In the genomic region with DNA sequence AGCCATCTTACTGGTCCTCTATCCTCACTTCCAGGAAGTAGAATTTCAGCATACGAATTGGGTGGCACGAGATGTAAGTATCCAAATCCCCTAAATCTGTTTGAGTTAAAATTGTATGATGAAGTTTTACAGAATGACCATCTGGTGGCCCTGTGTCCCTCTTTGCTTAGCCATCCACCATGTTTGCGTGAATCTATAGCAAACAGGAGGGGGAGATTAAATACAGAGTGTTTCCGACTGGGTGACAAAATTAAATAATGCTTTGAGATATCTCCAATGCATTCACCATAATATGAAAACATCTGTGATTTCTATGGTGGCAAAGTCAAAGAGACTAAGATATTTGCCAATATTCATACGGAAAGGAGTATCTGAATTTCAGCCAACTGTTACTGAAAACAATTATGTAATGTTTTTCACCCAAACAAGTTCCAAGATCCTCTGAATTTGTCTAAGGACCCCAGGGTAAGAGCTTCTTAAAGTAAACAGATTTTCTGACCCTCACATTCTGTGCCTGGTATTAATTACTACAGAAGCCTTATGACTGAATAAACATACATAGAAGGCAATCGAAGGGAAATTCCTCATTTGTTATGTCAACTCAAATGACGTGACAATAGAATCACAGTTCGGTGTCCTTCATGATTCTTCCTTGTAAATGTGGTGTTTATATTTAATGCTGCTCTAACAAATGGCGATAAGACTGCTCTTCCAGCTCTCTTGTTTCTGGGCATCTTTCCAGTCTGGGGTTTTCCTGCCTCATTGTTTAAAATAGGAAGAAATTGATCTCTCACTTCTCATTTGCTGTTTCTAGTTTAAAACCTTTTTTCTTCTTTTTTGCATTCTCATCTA, we compare ENCODE assay signal across 19 mouse cellular contexts. TPM values are rescaled to one million over a fixed set of nuclear protein-coding genes. Genes with fewer than 3 reads are reported as not detected.
DNase-seq lines count a peak whose midpoint lies in the region; ATAC-seq and TF ChIP-seq lines count a peak whose summit lies in the region.
"Had no signal": no experiment of that assay in that cellular context is flagged by ENCODE, and none has a peak within 500 bp of the region (broad histone marks: within the 10 kb centered on the region; RNA-seq: fewer than 3 reads in every experiment).

No protein-coding gene starts in this region.

- H3K4me3 ChIP-seq in forebrain, embryonic 14.5 days (ENCODE audit: low read depth, low read length), result no peak overlapping the region
- no peak overlapping the region for H3K4me3 ChIP-seq in forebrain, embryonic 12.5 days (replicated peaks)
- no peak overlapping the region for H3K4me3 ChIP-seq in intestine, embryonic 15.5 days (replicated peaks)
- no peak overlapping the region for H3K4me3 ChIP-seq in intestine, postnatal 0 days (ENCODE audit: low read depth, low read length)
- H3K4me3 ChIP-seq in stomach, embryonic 15.5 days (replicated peaks), result no peak overlapping the region
- no peak overlapping the region for H3K4me3 ChIP-seq in stomach, postnatal 0 days (ENCODE audit: low read depth, low read length)
- H3K4me3 ChIP-seq: heart, embryonic 13.5 days; hindbrain, embryonic 12.5 days; limb, embryonic 10.5 days; neural tube, embryonic 12.5 days had no signal

- H3K9me3 ChIP-seq in forebrain, embryonic 14.5 days (replicated peaks; ENCODE audit: control insufficient read depth, low read length), result no peaks in the 10 kb centered on the region
- H3K9me3 ChIP-seq in forebrain, embryonic 12.5 days, result no peaks in the 10 kb centered on the region
- H3K9me3 ChIP-seq in intestine, embryonic 15.5 days, result no peaks in the 10 kb centered on the region
- no peaks in the 10 kb centered on the region for H3K9me3 ChIP-seq in intestine, postnatal 0 days (ENCODE audit: control insufficient read depth)
- no peaks in the 10 kb centered on the region for H3K9me3 ChIP-seq in stomach, embryonic 15.5 days
- H3K9me3 ChIP-seq in stomach, postnatal 0 days (ENCODE audit: control insufficient read depth, low read length), result no peaks in the 10 kb centered on the region
- H3K9me3 ChIP-seq: heart, embryonic 13.5 days; hindbrain, embryonic 12.5 days; limb, embryonic 10.5 days; neural tube, embryonic 12.5 days had no signal

- no peak for TF ChIP-seq CTCF in intestine, postnatal 0 days (IDR thresholded peaks at IDR 0.05; ENCODE audit: low read depth)
- no peak for TF ChIP-seq CTCF in stomach, postnatal 0 days (IDR thresholded peaks at IDR 0.05; ENCODE audit: low read depth)

- 68% methylated on average over 9 of the region's 9 CpGs for WGBS in forebrain, embryonic 14.5 days
- WGBS in forebrain, embryonic 12.5 days, result 83% methylated on average over 9 of the region's 9 CpGs
- WGBS in intestine, embryonic 15.5 days, result 51% methylated on average over 9 of the region's 9 CpGs
- 63% methylated on average over 9 of the region's 9 CpGs for WGBS in intestine, postnatal 0 days
- WGBS in stomach, embryonic 15.5 days, result 42% methylated on average over 9 of the region's 9 CpGs
- 36% methylated on average over 9 of the region's 9 CpGs for WGBS in stomach, postnatal 0 days

- H3K4me1 ChIP-seq in forebrain, embryonic 14.5 days (ENCODE audit: control insufficient read depth, insufficient read depth, low read length), result no peaks in the 10 kb centered on the region
- no peaks in the 10 kb centered on the region for H3K4me1 ChIP-seq in forebrain, embryonic 12.5 days
- no peaks in the 10 kb centered on the region for H3K4me1 ChIP-seq in intestine, embryonic 15.5 days (replicated peaks)
- H3K4me1 ChIP-seq in intestine, postnatal 0 days (replicated peaks; ENCODE audit: control insufficient read depth, insufficient read depth, low read length), result no peaks in the 10 kb centered on the region
- no peaks in the 10 kb centered on the region for H3K4me1 ChIP-seq in stomach, embryonic 15.5 days
- no peaks in the 10 kb centered on the region for H3K4me1 ChIP-seq in stomach, postnatal 0 days (replicated peaks; ENCODE audit: control insufficient read depth, insufficient read depth)
- H3K4me1 ChIP-seq: heart, embryonic 13.5 days; hindbrain, embryonic 12.5 days; limb, embryonic 10.5 days; neural tube, embryonic 12.5 days had no signal

- no peak overlapping the region for H3K4me2 ChIP-seq in forebrain, embryonic 14.5 days (ENCODE audit: low read length)
- no peak overlapping the region for H3K4me2 ChIP-seq in forebrain, embryonic 12.5 days
- no peak overlapping the region for H3K4me2 ChIP-seq in intestine, embryonic 15.5 days (replicated peaks)
- no peak overlapping the region for H3K4me2 ChIP-seq in intestine, postnatal 0 days (replicated peaks; ENCODE audit: low read depth)
- no peak overlapping the region for H3K4me2 ChIP-seq in stomach, embryonic 15.5 days
- H3K4me2 ChIP-seq in stomach, postnatal 0 days (replicated peaks; ENCODE audit: low read depth), result no peak overlapping the region
- H3K4me2 ChIP-seq: heart, embryonic 13.5 days; hindbrain, embryonic 12.5 days; neural tube, embryonic 12.5 days had no signal

- peak; percentile 46 for DNase-seq in forebrain, embryonic 14.5 days (ENCODE audit: low spot score)
- no peak for DNase-seq in stomach, postnatal 0 days (ENCODE audit: low spot score)
- DNase-seq in left cerebral cortex, adult 8-10 months (ENCODE audit: low spot score in 2 of 2), result no peak
- no peak for DNase-seq in right cerebral cortex, adult 18-20 months
- DNase-seq: adrenal gland, postnatal 25 days; cerebellum, postnatal 36 days; gastrocnemius, postnatal 36 days; kidney, postnatal 14 days; thymus, adult 18-20 months had no signal

- peak; percentile 29; the same call in 1 of the 2 replicates for ATAC-seq in forebrain, embryonic 14.5 days
- no peak for ATAC-seq in forebrain, embryonic 12.5 days (ENCODE audit: low FRiP score)
- 0 out of 2 replicates have a peak, but pooled peaks have one; percentile 25 for ATAC-seq in intestine, embryonic 15.5 days
- ATAC-seq in intestine, postnatal 0 days, result no peak
- ATAC-seq in stomach, embryonic 15.5 days (ENCODE audit: insufficient read depth, low FRiP score, low read depth), result no peak
- no peak for ATAC-seq in stomach, postnatal 0 days (ENCODE audit: low FRiP score, low TSS enrichment)
- ATAC-seq: intestine, embryonic 16.5 days had no signal

- no peak overlapping the region for H3K27ac ChIP-seq in forebrain, embryonic 14.5 days (ENCODE audit: low read depth, low read length)
- H3K27ac ChIP-seq in forebrain, embryonic 12.5 days, result no peak overlapping the region
- no peak overlapping the region for H3K27ac ChIP-seq in intestine, embryonic 15.5 days
- no peak overlapping the region for H3K27ac ChIP-seq in intestine, postnatal 0 days (ENCODE audit: low read depth, low read length)
- H3K27ac ChIP-seq in stomach, embryonic 15.5 days, result peak overlapping the region; percentile 21; the same call in 1 of the 2 replicates
- H3K27ac ChIP-seq in stomach, postnatal 0 days (replicated peaks), result no peak overlapping the region
- H3K27ac ChIP-seq: heart, embryonic 13.5 days; hindbrain, embryonic 12.5 days; limb, embryonic 10.5 days; liver, embryonic 14.5 days; neural tube, embryonic 12.5 days had no signal

- no peaks in the 10 kb centered on the region for H3K36me3 ChIP-seq in forebrain, embryonic 14.5 days (ENCODE audit: control insufficient read depth, insufficient read depth, low read length)
- H3K36me3 ChIP-seq in forebrain, embryonic 12.5 days (replicated peaks), result no peaks in the 10 kb centered on the region
- H3K36me3 ChIP-seq in intestine, embryonic 15.5 days, result no peaks in the 10 kb centered on the region
- H3K36me3 ChIP-seq in intestine, postnatal 0 days (ENCODE audit: control insufficient read depth, insufficient read depth), result no peaks in the 10 kb centered on the region
- H3K36me3 ChIP-seq in stomach, embryonic 15.5 days, result no peaks in the 10 kb centered on the region
- H3K36me3 ChIP-seq in stomach, postnatal 0 days (ENCODE audit: control insufficient read depth, insufficient read depth, low read length), result no peaks in the 10 kb centered on the region
- H3K36me3 ChIP-seq: heart, embryonic 13.5 days; hindbrain, embryonic 12.5 days; limb, embryonic 10.5 days; neural tube, embryonic 12.5 days had no signal

- TF ChIP-seq EP300 in stomach, postnatal 0 days (optimal IDR thresholded peaks at IDR 0.05), result no peak

- H3K9ac ChIP-seq in forebrain, embryonic 14.5 days (ENCODE audit: low read length), result no peak overlapping the region
- H3K9ac ChIP-seq in forebrain, embryonic 12.5 days, result no peak overlapping the region
- no peak overlapping the region for H3K9ac ChIP-seq in intestine, embryonic 15.5 days
- no peak overlapping the region for H3K9ac ChIP-seq in intestine, postnatal 0 days (ENCODE audit: low read depth, low read length)
- no peak overlapping the region for H3K9ac ChIP-seq in stomach, embryonic 15.5 days
- no peak overlapping the region for H3K9ac ChIP-seq in stomach, postnatal 0 days (ENCODE audit: low read length)
- H3K9ac ChIP-seq: heart, embryonic 13.5 days; hindbrain, embryonic 12.5 days; liver, embryonic 14.5 days; neural tube, embryonic 12.5 days had no signal

- H3K27me3 ChIP-seq in forebrain, embryonic 14.5 days (replicated peaks; ENCODE audit: control insufficient read depth, insufficient read depth, low read length), result no peaks in the 10 kb centered on the region
- H3K27me3 ChIP-seq in forebrain, embryonic 12.5 days, result no peaks in the 10 kb centered on the region
- no peaks in the 10 kb centered on the region for H3K27me3 ChIP-seq in intestine, embryonic 15.5 days (replicated peaks)
- no peaks in the 10 kb centered on the region for H3K27me3 ChIP-seq in intestine, postnatal 0 days (replicated peaks; ENCODE audit: control insufficient read depth, insufficient read depth, low read length)
- no peaks in the 10 kb centered on the region for H3K27me3 ChIP-seq in stomach, embryonic 15.5 days (replicated peaks)
- no peaks in the 10 kb centered on the region for H3K27me3 ChIP-seq in stomach, postnatal 0 days (ENCODE audit: control insufficient read depth, insufficient read depth, low read length)
- H3K27me3 ChIP-seq: heart, embryonic 13.5 days; hindbrain, embryonic 12.5 days; neural tube, embryonic 12.5 days had no signal

RNA-seq across cellular contexts. Expression of a gene that starts 38.6 kb away (rescaled TPM):
- polyA plus RNA-seq in forebrain, embryonic 14.5 days (2014; fragmentation: Nextera tagmentation; extraction: Ambion mirVana), result 91.1 and 94.1 TPM in 2 replicates
- 61.5 and 65.7 TPM in 2 replicates for polyA plus RNA-seq in forebrain, embryonic 12.5 days (2016; fragmentation: Nextera tagmentation; extraction: Ambion mirVana)
- 101 and 107 TPM in 2 replicates for polyA plus RNA-seq in intestine, embryonic 15.5 days (2015; fragmentation: Nextera tagmentation; extraction: Ambion mirVana)
- 119 and 124 TPM in 2 replicates for polyA plus RNA-seq in intestine, postnatal 0 days (2015; fragmentation: Nextera tagmentation; extraction: Ambion mirVana)
- 79.8 and 81.0 TPM in 2 replicates for polyA plus RNA-seq in stomach, embryonic 15.5 days (2015; fragmentation: Nextera tagmentation; extraction: Ambion mirVana)
- polyA plus RNA-seq in stomach, postnatal 0 days (2015; fragmentation: Nextera tagmentation; extraction: Ambion mirVana), result 64.2 and 65.1 TPM in 2 replicates
- total RNA-seq in left cerebral cortex, adult 8-10 months (2022), result 100 to 1,000 TPM in 2 of 4 experiments, 10 to 100 TPM in 2; 94.4 to 110 (median 102) TPM

RNA-seq across cellular contexts. Expression of a gene that starts 42.6 kb away (rescaled TPM):
- 29.6 and 33.0 TPM in 2 replicates for polyA plus RNA-seq in forebrain, embryonic 14.5 days (2014; fragmentation: Nextera tagmentation; extraction: Ambion mirVana)
- 43.7 and 48.2 TPM in 2 replicates for polyA plus RNA-seq in forebrain, embryonic 12.5 days (2016; fragmentation: Nextera tagmentation; extraction: Ambion mirVana)
- polyA plus RNA-seq in intestine, embryonic 15.5 days (2015; fragmentation: Nextera tagmentation; extraction: Ambion mirVana), result 26.4 and 30.2 TPM in 2 replicates
- 14.8 and 19.6 TPM in 2 replicates for polyA plus RNA-seq in intestine, postnatal 0 days (2015; fragmentation: Nextera tagmentation; extraction: Ambion mirVana)
- polyA plus RNA-seq in stomach, embryonic 15.5 days (2015; fragmentation: Nextera tagmentation; extraction: Ambion mirVana), result 30.8 and 32.8 TPM in 2 replicates
- 15.2 and 15.6 TPM in 2 replicates for polyA plus RNA-seq in stomach, postnatal 0 days (2015; fragmentation: Nextera tagmentation; extraction: Ambion mirVana)
- total RNA-seq in left cerebral cortex, adult 8-10 months (2022), result 10 to 100 TPM; 57.2 to 60.0 (median 59.0) TPM

Comparison
In these comparisons a context has a peak if more than half of its experiments do, and no peak if none do; other contexts are left out.
1. ATAC-seq: peak in forebrain, embryonic 14.5 days (single experiment) and intestine, embryonic 15.5 days (single experiment); none in forebrain, embryonic 12.5 days (single experiment), intestine, postnatal 0 days (single experiment), stomach, embryonic 15.5 days (single experiment) and stomach, postnatal 0 days (single experiment).